13 mouse cellular contexts compared by ENCODE assay signal in genomic region chr4:106335858-106336257, GRCm38 (mm10).
"Had no signal": no experiment of that assay in that cellular context is flagged by ENCODE, and none has a peak within 500 bp of the region (broad histone marks: within the 10 kb centered on the region; RNA-seq: fewer than 3 reads in every experiment).

No protein-coding gene starts in this region.

- H3K36me3 ChIP-seq: limb, embryonic 13.5 days; midbrain, embryonic 15.5 days; neural tube, embryonic 12.5 days had no signal

- H3K27ac ChIP-seq: limb, embryonic 13.5 days; midbrain, embryonic 15.5 days; neural tube, embryonic 12.5 days had no signal

- H3K4me2 ChIP-seq: limb, embryonic 13.5 days; midbrain, embryonic 11.5 days; midbrain, embryonic 15.5 days; neural tube, embryonic 12.5 days had no signal

- ATAC-seq: midbrain, embryonic 15.5 days had no signal

- DNase-seq: kidney, adult 11 months; kidney, adult 9 months; kidney, postnatal 10 days; left cerebral cortex, postnatal 4 days; lung, adult 18-20 months; right cerebral cortex, postnatal 4 days; spleen, adult 18-20 months; thymus, adult 18-20 months; thymus, postnatal 14 days had no signal

- H3K9ac ChIP-seq: limb, embryonic 13.5 days; midbrain, embryonic 15.5 days; neural tube, embryonic 12.5 days had no signal

- H3K27me3 ChIP-seq: limb, embryonic 13.5 days; midbrain, embryonic 15.5 days; neural tube, embryonic 12.5 days had no signal

- H3K9me3 ChIP-seq: limb, embryonic 13.5 days; midbrain, embryonic 15.5 days; neural tube, embryonic 12.5 days had no signal

- H3K4me1 ChIP-seq: midbrain, embryonic 15.5 days; neural tube, embryonic 12.5 days had no signal

- H3K4me3 ChIP-seq: limb, embryonic 13.5 days; midbrain, embryonic 15.5 days; neural tube, embryonic 12.5 days had no signal
